Mouse (Mus musculus): ENCODE measurements at regions not wholly inside any gene's neighbourhood (a gene's known extent, or its start where the extent isn't known, plus 50 kb on each side); places are given as distances from the start of the nearest gene placed in this dataset.
A peak's percentile ranks its signal among the peaks of the same experiment; 100 is the strongest.

DNA sequence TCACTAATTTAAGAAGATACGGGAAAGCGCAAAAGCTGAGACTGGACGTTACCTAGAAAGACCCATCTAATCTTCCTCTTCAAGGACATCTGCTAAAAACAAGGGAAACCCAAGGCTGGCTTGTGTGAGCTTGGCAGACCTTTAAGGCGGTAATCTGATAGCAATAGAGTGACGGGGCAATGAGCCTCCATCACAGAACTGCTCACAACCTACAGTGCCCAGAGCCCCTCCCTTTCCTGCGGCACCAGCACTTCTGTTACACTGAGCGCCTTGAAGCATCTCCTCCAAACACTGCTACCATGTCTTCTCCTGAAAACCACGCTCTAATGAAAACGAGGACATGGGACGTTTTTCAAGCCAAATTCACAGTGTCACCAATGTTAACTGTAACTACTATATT lies 172.1 kb upstream of the Smim15 start:
- no peak overlapping the region for H3K4me2 ChIP-seq (ENCODE audit: low read depth, low read length)
- no peaks in the 10 kb centered on the region for H3K36me3 ChIP-seq (ENCODE audit: control insufficient read depth, insufficient read depth, low read length)
- H3K9ac ChIP-seq (replicated peaks; ENCODE audit: low read depth, low read length): no peak overlapping the region
- ATAC-seq (ENCODE audit: low read depth): no peak; the same call in 1 of the 2 replicates
- 60% methylated on average over 10 of the region's 10 CpGs for WGBS
- no peak overlapping the region for H3K4me3 ChIP-seq (ENCODE audit: low read depth, low read length)
- H3K9me3 ChIP-seq (ENCODE audit: control insufficient read depth, low read length): no peaks in the 10 kb centered on the region
- no peak overlapping the region for H3K27ac ChIP-seq (ENCODE audit: low read depth, low read length)
- H3K4me1 ChIP-seq (ENCODE audit: control insufficient read depth, insufficient read depth, low read length): peaks cover 30% of the 10 kb centered on the region
- H3K27me3 ChIP-seq (ENCODE audit: control insufficient read depth, insufficient read depth, low read length): no peaks in the 10 kb centered on the region

DNA sequence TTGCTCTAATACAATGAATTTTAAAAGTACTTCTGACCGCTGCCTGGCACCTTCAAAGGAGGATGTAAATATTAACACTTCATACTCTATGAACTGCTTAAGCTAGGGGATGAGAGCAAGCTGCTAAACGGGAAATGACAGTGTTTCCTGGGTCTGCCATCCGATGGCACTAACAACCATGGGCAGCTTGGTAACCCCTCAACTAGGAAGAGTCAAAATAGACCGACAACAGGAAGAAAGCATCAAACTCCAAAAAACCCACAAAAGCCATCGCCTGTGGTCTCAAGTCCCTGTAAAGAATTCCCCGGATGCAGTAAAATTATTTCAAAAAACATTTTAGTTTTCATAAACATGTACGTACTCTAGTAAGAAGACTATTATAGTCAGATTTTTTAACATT lies 175.3 kb upstream of the Smim15 start:
- H3K27me3 ChIP-seq (ENCODE audit: control insufficient read depth, insufficient read depth, low read length): no peaks in the 10 kb centered on the region
- no peak overlapping the region for H3K4me2 ChIP-seq (ENCODE audit: low read depth, low read length)
- H3K4me3 ChIP-seq (ENCODE audit: low read depth, low read length): no peak overlapping the region
- H3K9me3 ChIP-seq (ENCODE audit: control insufficient read depth, low read length): no peaks in the 10 kb centered on the region
- 85% methylated on average over 7 of the region's 7 CpGs for WGBS
- no peak for ATAC-seq (ENCODE audit: low read depth)
- no peak overlapping the region for H3K27ac ChIP-seq (ENCODE audit: low read depth, low read length)
- H3K9ac ChIP-seq (replicated peaks; ENCODE audit: low read depth, low read length): no peak overlapping the region
- H3K36me3 ChIP-seq (ENCODE audit: control insufficient read depth, insufficient read depth, low read length): no peaks in the 10 kb centered on the region
- peaks cover 26% of the 10 kb centered on the region for H3K4me1 ChIP-seq (ENCODE audit: control insufficient read depth, insufficient read depth, low read length)

DNA sequence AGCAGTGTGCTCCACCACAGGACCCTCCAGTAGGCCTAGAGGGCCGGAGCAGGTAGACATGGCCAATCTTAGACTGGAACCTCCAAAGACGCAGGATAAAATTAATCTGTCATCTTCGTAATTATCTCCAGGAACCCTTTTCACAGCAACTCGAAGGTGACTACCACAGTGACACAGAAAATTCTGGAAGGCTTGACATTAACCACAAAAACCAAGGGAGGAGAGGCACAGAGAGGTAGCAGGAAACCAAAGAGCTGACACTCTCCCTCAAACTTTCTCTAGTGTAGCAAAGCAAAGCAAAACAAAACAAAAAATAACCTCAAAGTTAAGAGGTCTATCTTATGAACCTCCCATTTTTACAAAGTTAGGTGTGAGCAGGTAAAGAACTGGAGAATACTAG lies 177.4 kb upstream of the Smim15 start:
- peaks cover 10% of the 10 kb centered on the region; the same call in 1 of the 2 replicates for H3K4me1 ChIP-seq (ENCODE audit: control insufficient read depth, insufficient read depth, low read length)
- H3K27ac ChIP-seq (ENCODE audit: low read depth, low read length): no peak overlapping the region
- WGBS: 92% methylated on average over 4 of the region's 4 CpGs
- no peak overlapping the region for H3K4me2 ChIP-seq (ENCODE audit: low read depth, low read length)
- H3K36me3 ChIP-seq (ENCODE audit: control insufficient read depth, insufficient read depth, low read length): no peaks in the 10 kb centered on the region
- no peak for ATAC-seq (ENCODE audit: low read depth)
- no peaks in the 10 kb centered on the region for H3K9me3 ChIP-seq (ENCODE audit: control insufficient read depth, low read length)
- H3K9ac ChIP-seq (replicated peaks; ENCODE audit: low read depth, low read length): no peak overlapping the region
- H3K27me3 ChIP-seq (ENCODE audit: control insufficient read depth, insufficient read depth, low read length): no peaks in the 10 kb centered on the region
- H3K4me3 ChIP-seq (ENCODE audit: low read depth, low read length): no peak overlapping the region

DNA sequence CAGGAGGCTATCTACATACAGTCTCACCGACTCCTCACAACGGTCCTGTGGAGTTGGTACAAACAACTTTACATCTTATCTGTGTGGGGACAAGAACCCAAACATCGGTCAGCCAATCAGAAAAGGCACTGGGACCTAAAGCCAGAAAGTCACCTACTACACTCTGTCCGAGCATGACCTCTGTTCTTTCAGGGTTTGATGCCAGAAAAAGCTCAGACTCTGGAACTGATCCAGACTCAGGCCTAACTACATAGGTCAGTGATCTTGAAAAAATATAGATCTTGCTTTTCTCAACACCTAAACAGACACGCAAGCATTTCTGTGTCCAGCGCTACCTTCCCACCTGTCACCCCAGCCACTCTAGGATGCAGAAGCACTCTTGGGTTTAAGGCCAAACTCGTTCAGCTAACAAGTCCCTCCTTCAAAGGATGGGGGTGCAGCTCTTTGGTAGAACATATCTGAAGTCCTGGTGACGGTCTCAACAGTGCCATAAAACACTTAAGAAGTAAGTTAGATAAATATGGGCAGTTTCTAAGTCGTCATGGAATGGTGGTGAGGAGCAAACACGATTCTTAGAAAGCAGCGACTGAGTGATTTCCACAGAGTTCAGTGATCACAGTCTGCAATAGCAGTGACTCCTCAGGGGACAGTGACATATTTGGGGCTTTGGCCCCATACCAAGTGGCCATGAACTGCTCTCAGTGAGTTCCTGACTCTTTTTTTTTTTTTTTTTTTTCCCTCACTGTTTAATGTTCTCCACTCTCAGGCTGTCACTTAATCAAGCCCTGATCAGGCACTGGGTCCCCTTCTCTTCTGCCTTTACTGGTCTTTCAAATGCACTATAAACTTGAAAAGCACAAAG lies 181.2 kb upstream of the Smim15 start:
- H3K9me3 ChIP-seq (ENCODE audit: control insufficient read depth, low read length): no peaks in the 10 kb centered on the region
- H3K27me3 ChIP-seq (ENCODE audit: control insufficient read depth, insufficient read depth, low read length): no peaks in the 10 kb centered on the region
- no peak overlapping the region for H3K4me3 ChIP-seq (ENCODE audit: low read depth, low read length)
- H3K4me1 ChIP-seq (ENCODE audit: control insufficient read depth, insufficient read depth, low read length): 0 out of 2 replicates have a peak, but pooled peaks cover 10% of the 10 kb centered on the region
- H3K27ac ChIP-seq (ENCODE audit: low read depth, low read length): no peak overlapping the region
- no peak overlapping the region for H3K4me2 ChIP-seq (ENCODE audit: low read depth, low read length)
- ATAC-seq (ENCODE audit: low read depth): no peak
- H3K36me3 ChIP-seq (ENCODE audit: control insufficient read depth, insufficient read depth, low read length): no peaks in the 10 kb centered on the region
- WGBS: 74% methylated on average over 11 of the region's 11 CpGs
- H3K9ac ChIP-seq (replicated peaks; ENCODE audit: low read depth, low read length): no peak overlapping the region

DNA sequence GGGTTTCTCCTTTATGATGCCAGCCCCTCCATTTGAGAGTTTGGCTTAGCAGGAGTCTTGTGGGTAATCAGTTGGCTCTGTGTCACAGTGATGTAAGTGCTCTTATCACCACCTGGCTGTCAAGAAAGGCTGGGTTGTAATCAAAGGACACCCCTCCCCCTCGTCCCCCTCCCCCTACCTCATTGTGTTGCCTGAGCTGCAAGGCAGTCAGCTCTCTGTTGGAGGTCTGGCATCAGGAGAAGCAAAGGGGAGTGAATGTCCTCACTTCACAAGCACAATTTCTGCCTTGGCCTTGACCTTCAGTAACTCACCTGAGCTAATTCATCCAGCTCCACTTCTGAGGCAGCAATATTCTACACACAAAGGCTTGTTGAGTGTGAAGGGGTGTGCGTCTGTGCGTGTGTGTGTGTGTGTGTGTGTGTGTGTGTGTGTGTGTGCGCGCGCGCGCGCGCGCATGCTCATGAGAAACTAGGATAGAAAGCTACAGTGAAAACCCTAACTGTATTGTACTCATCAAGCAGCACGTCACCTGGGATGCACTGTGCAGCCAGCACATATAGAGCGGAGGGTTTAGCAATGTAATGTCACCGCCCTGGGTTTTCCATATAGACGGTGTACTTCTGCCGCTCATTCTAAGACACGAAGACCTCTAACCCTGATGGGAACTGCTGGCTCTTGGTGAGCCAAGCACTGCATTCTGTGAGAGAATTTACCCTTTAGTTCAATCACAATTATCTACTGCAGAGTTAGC lies 182.7 kb upstream of the Smim15 start:
- 76% methylated on average over 17 of the region's 17 CpGs for WGBS
- Histone ChIP-seq H3K4me2 (ENCODE audit: low read depth, low read length) (no peak overlapping the region), H3K4me1 (ENCODE audit: control insufficient read depth, insufficient read depth, low read length) (peaks cover 15% of the 10 kb centered on the region), H3K4me3 (ENCODE audit: low read depth, low read length) (no peak overlapping the region), H3K27ac (ENCODE audit: low read depth, low read length) (no peak overlapping the region), H3K27me3 (ENCODE audit: control insufficient read depth, insufficient read depth, low read length) (no peaks in the 10 kb centered on the region), H3K36me3 (ENCODE audit: control insufficient read depth, insufficient read depth, low read length) (no peaks in the 10 kb centered on the region), H3K9ac (replicated peaks; ENCODE audit: low read depth, low read length) (no peak overlapping the region), H3K9me3 (ENCODE audit: control insufficient read depth, low read length) (no peaks in the 10 kb centered on the region)
- peak; percentile 57; the same call in 1 of the 2 replicates for ATAC-seq (ENCODE audit: low read depth)

DNA sequence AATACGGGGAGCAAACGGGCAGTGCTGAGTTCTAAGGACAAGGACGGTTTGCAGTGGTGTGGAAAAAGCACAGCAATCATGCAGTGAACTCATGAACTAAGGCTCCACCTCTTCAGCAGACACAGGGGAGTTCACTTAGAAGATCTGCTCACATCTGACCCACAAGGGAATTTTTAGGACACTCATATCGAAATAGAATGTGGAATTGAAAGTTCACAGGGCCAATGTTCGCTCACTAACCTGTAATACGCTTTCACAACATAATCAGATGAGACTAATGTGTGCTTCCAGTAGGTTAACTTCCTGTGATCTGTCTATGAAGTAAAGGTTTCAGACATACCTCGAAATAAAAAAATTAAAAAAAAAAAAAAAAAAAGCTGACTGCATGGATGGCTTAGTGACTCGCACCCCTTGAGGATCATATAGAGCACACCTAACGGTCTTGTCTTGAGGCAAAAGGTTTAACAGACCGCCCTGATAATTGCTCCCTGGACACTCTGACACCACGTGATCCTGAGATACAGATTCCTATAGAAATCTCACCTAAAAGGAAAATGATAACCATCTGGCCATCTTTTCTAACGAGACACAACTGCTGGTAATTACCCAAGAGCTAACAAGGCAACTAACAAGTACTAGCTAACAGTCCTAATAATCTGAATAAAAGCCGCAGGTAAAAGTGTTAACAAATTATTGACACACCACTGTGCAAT lies 187.0 kb upstream of the Smim15 start:
- Histone ChIP-seq H3K9me3 (ENCODE audit: control insufficient read depth, low read length) (no peaks in the 10 kb centered on the region), H3K4me1 (ENCODE audit: control insufficient read depth, insufficient read depth, low read length) (peaks cover 21% of the 10 kb centered on the region), H3K36me3 (ENCODE audit: control insufficient read depth, insufficient read depth, low read length) (no peaks in the 10 kb centered on the region), H3K9ac (replicated peaks; ENCODE audit: low read depth, low read length) (no peak overlapping the region), H3K4me2 (ENCODE audit: low read depth, low read length) (no peak overlapping the region), H3K27ac (ENCODE audit: low read depth, low read length) (no peak overlapping the region), H3K27me3 (ENCODE audit: control insufficient read depth, insufficient read depth, low read length) (no peaks in the 10 kb centered on the region), H3K4me3 (ENCODE audit: low read depth, low read length) (no peak overlapping the region)
- no peak for ATAC-seq (ENCODE audit: low read depth)
- 62% methylated on average over 13 of the region's 13 CpGs for WGBS

DNA sequence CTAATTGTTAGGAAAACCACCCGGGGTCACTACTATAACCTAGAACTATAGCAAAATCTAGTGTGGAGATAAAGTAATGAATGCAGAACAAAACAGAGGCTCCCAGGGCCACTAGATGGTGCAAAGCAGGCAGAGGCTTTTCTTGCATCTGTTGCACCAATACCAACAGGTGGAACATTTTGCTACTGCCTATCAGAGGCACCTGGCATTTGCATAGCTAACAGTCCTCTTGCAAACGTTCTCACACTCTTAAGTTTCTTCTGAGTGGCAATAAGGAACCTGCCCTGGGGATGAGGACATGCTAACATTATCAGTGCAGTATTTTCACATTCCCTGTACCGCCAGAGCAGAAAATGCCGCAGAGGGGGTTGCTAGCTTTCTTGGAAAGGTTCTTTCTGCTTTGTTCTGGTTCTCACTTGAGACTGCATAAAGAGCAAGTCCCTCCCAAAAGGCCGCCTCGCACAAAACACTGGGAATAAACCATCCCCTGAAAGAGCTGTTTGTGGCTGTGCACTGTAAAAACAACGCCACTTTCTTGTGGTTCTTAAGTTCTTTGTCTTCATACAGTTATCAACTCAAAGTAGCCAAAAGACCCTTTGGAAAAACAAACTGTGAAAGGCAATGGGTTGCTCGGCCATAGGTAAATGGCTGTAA lies 193.2 kb upstream of the Smim15 start:
- WGBS: 40% methylated on average over 8 of the region's 8 CpGs
- H3K4me1 ChIP-seq (ENCODE audit: control insufficient read depth, insufficient read depth, low read length): peaks cover 45% of the 10 kb centered on the region
- no peak overlapping the region for H3K27ac ChIP-seq (ENCODE audit: low read depth, low read length)
- H3K4me3 ChIP-seq (ENCODE audit: low read depth, low read length): no peak overlapping the region
- no peaks in the 10 kb centered on the region for H3K36me3 ChIP-seq (ENCODE audit: control insufficient read depth, insufficient read depth, low read length)
- H3K9ac ChIP-seq (replicated peaks; ENCODE audit: low read depth, low read length): no peak overlapping the region
- no peaks in the 10 kb centered on the region for H3K9me3 ChIP-seq (ENCODE audit: control insufficient read depth, low read length)
- H3K4me2 ChIP-seq (ENCODE audit: low read depth, low read length): no peak overlapping the region
- ATAC-seq (ENCODE audit: low read depth): no peak
- H3K27me3 ChIP-seq (ENCODE audit: control insufficient read depth, insufficient read depth, low read length): no peaks in the 10 kb centered on the region

DNA sequence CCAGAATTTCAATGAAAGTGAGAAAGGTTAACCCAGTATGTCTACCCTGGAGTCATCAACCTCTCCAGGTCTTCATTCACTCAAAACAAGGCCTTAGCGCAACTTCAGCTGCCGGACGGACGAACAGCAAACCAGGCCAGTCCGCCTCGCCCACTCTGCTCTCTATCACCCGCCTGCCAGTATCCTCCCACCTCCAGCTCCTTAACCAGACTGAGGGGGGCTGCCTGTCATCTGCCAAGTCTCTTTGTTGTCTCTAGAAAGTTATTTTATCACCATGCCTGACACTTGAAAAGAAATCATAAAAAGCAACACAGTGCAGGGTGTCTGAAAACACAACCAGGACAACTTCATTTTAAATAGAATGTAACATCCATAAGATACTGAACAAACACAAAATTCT lies 195.4 kb upstream of the Smim15 start:
- WGBS: 60% methylated on average over 7 of the region's 7 CpGs
- Histone ChIP-seq H3K9ac (replicated peaks; ENCODE audit: low read depth, low read length) (no peak overlapping the region), H3K4me1 (ENCODE audit: control insufficient read depth, insufficient read depth, low read length) (peaks cover 45% of the 10 kb centered on the region), H3K4me3 (ENCODE audit: low read depth, low read length) (no peak overlapping the region), H3K27ac (ENCODE audit: low read depth, low read length) (no peak overlapping the region), H3K9me3 (ENCODE audit: control insufficient read depth, low read length) (no peaks in the 10 kb centered on the region), H3K4me2 (ENCODE audit: low read depth, low read length) (no peak overlapping the region), H3K27me3 (ENCODE audit: control insufficient read depth, insufficient read depth, low read length) (no peaks in the 10 kb centered on the region), H3K36me3 (ENCODE audit: control insufficient read depth, insufficient read depth, low read length) (no peaks in the 10 kb centered on the region)
- no peak for ATAC-seq (ENCODE audit: low read depth)

Measured in neural tube, embryonic 14.5 days (tissue).